Mouse (Mus musculus): ENCODE measurements around the gene Anapc7.

GRCm38 (mm10) chr5:122450913-122451317 lies 29.4 kb downstream of the Anapc7 start:
- no peak for TF ChIP-seq CTCF (conservative IDR thresholded peaks at IDR 0.05; ENCODE audit: low read length)
- no peak for TF ChIP-seq POU5F1 (IDR thresholded peaks at IDR 0.05; ENCODE audit: borderline replicate concordance, low read length)
- no peak for TF ChIP-seq NANOG (IDR thresholded peaks at IDR 0.05; ENCODE audit: borderline replicate concordance, low read length)
